In the genomic region with DNA sequence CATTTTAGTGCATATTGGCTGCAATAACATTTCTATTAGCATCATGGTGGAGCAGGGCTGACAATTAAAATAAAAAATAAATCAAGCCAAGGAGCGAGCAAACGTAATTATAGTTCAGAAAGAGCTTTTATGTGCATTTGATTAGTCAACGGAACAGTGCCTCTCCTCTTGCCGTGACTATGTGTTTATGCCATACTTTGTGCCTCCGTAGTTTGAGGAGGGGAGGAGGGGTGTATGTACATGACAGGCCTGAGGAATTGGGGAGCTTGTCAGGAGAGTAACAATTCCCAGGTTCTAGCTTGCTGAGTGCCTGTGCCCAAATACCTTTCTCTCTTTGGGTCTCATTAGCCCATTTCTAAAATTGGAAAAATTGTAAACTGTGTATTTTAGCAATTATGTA, we compare ENCODE assay signal across 35 mouse cellular contexts.
"Had no signal": no experiment of that assay in that cellular context is flagged by ENCODE, and none has a peak within 500 bp of the region (broad histone marks: within the 10 kb centered on the region; RNA-seq: fewer than 3 reads in every experiment).

No protein-coding gene starts in this region.

- DNase-seq: heart, postnatal 10 days; heart, postnatal 14 days; heart, postnatal 36 days; heart, postnatal 4 days; kidney, adult 11 months; kidney, adult 18-20 months; kidney, adult 2 months; kidney, adult 8-10 months; kidney, adult 9 months; kidney, postnatal 10 days; kidney, postnatal 14 days; kidney, postnatal 25 days; kidney, postnatal 36 days; kidney, postnatal 4 days; layer of hippocampus, adult 9-11 months; layer of hippocampus, postnatal 36 days had no signal

- ATAC-seq: hindbrain, embryonic 16.5 days; hindbrain, postnatal 0 days; inflammation-experienced regulatory T-cells, adult 6 months; intestine, embryonic 15.5 days; intestine, embryonic 16.5 days; intestine, postnatal 0 days had no signal

- H3K9ac ChIP-seq: heart, embryonic 12.5 days; heart, embryonic 13.5 days; heart, embryonic 15.5 days; hindbrain, embryonic 12.5 days; hindbrain, embryonic 13.5 days; hindbrain, embryonic 14.5 days; hindbrain, embryonic 15.5 days; intestine, embryonic 15.5 days; kidney, embryonic 15.5 days had no signal

- H3K27me3 ChIP-seq: heart, embryonic 12.5 days; heart, embryonic 13.5 days; heart, embryonic 15.5 days; hindbrain, embryonic 12.5 days; intestine, embryonic 15.5 days; kidney, embryonic 15.5 days had no signal

- H3K9me3 ChIP-seq: heart, embryonic 10.5 days; heart, embryonic 13.5 days; heart, embryonic 15.5 days; hindbrain, embryonic 10.5 days; hindbrain, embryonic 12.5 days; hindbrain, embryonic 13.5 days; hindbrain, embryonic 15.5 days; intestine, embryonic 15.5 days; kidney, embryonic 15.5 days had no signal

- H3K36me3 ChIP-seq: heart, embryonic 10.5 days; heart, embryonic 12.5 days; heart, embryonic 13.5 days; heart, embryonic 15.5 days; hindbrain, embryonic 10.5 days; hindbrain, embryonic 12.5 days; hindbrain, embryonic 13.5 days; hindbrain, embryonic 15.5 days; intestine, embryonic 15.5 days; kidney, embryonic 15.5 days had no signal

- H3K4me2 ChIP-seq: heart, embryonic 11.5 days; heart, embryonic 12.5 days; heart, embryonic 13.5 days; heart, embryonic 15.5 days; hindbrain, embryonic 12.5 days; hindbrain, embryonic 13.5 days; hindbrain, embryonic 14.5 days; hindbrain, embryonic 15.5 days; intestine, embryonic 15.5 days; kidney, embryonic 15.5 days had no signal

- H3K27ac ChIP-seq: heart, embryonic 10.5 days; heart, embryonic 13.5 days; heart, embryonic 15.5 days; hindbrain, embryonic 10.5 days; hindbrain, embryonic 12.5 days; hindbrain, embryonic 13.5 days; hindbrain, embryonic 14.5 days; hindbrain, embryonic 15.5 days; hindbrain, postnatal 0 days; intestine, embryonic 15.5 days; kidney, embryonic 15.5 days; kidney, postnatal 0 days; layer of hippocampus, adult 2 months had no signal

- H3K4me3 ChIP-seq: heart, embryonic 10.5 days; heart, embryonic 12.5 days; heart, embryonic 13.5 days; heart, embryonic 15.5 days; hindbrain, embryonic 10.5 days; hindbrain, embryonic 12.5 days; hindbrain, embryonic 13.5 days; hindbrain, embryonic 15.5 days; intestine, embryonic 15.5 days; kidney, embryonic 15.5 days; layer of hippocampus, adult 2 months had no signal

- H3K4me1 ChIP-seq: heart, embryonic 10.5 days; heart, embryonic 12.5 days; heart, embryonic 13.5 days; heart, embryonic 15.5 days; hindbrain, embryonic 10.5 days; hindbrain, embryonic 12.5 days; hindbrain, embryonic 13.5 days; hindbrain, embryonic 15.5 days; intestine, embryonic 15.5 days; kidney, embryonic 15.5 days had no signal
